Mouse (Mus musculus) cerebellum, postnatal 4 days (tissue): ENCODE results near the gene Hist1h3b.

ENCODE experiments used
- DNase-seq, 2 experiments: peaks; one replicate each; pipeline ENCODE4 v3.0.0; 2022; ENCODE audit warnings: low spot score in 2 of 2, mixed read lengths in 1 of 2

Hist1h3b gene

GRCm38 (mm10) chr13:23772561-23773313 is 20.7 kb downstream of the Hist1h3b start:
- peak in 1 of 2 experiments; percentile 9 for DNase-seq

- DNase-seq = no peak
Observed at GRCm38 (mm10) chr13:23778339-23778738, 26.3 kb downstream of the Hist1h3b start.

- no peak for DNase-seq
Observed at GRCm38 (mm10) chr13:23779025-23779424, 27.0 kb downstream of the Hist1h3b start.

- DNase-seq = peak in 1 of 2 experiments; percentile 30
Observed at GRCm38 (mm10) chr13:23792520-23792919, 40.5 kb downstream of the Hist1h3b start.

GRCm38 (mm10) chr13:23799405-23799804 is 47.3 kb downstream of the Hist1h3b start:
- DNase-seq = no peak
